Mouse (Mus musculus): ENCODE results near the gene 1700029I15Rik.

- TF ChIP-seq CTCF (IDR thresholded peaks at IDR 0.05; ENCODE audit: low read depth) (peak; percentile 33), EP300 (IDR thresholded peaks at IDR 0.05; ENCODE audit: low read depth) (peak; percentile 16; the same call in 1 of the 2 replicates)
Observed at GRCm38 (mm10) chr2:92430723-92431541, 48.6 kb downstream of the 1700029I15Rik start.

All from liver, embryonic 14.5 days (tissue).